Mouse (Mus musculus) leukemia stem cell, adult 10-12 weeks (primary cell): ENCODE measurements around the gene Opcml. TPM values are rescaled to one million over a fixed set of nuclear protein-coding genes. Genes with fewer than 3 reads are reported as not detected.

ENCODE experiments used
- polyA plus RNA-seq: library from polyadenylated mRNA; stranded (reverse); fragments of >175 nt; gene quantifications from 2 replicates; pipeline ENCODE4 v1.2.3, GENCODE M21; 2012; ENCODE audit warnings: low replicate concordance

Opcml gene
- not detected in 2 replicates for polyA plus RNA-seq

DNA sequence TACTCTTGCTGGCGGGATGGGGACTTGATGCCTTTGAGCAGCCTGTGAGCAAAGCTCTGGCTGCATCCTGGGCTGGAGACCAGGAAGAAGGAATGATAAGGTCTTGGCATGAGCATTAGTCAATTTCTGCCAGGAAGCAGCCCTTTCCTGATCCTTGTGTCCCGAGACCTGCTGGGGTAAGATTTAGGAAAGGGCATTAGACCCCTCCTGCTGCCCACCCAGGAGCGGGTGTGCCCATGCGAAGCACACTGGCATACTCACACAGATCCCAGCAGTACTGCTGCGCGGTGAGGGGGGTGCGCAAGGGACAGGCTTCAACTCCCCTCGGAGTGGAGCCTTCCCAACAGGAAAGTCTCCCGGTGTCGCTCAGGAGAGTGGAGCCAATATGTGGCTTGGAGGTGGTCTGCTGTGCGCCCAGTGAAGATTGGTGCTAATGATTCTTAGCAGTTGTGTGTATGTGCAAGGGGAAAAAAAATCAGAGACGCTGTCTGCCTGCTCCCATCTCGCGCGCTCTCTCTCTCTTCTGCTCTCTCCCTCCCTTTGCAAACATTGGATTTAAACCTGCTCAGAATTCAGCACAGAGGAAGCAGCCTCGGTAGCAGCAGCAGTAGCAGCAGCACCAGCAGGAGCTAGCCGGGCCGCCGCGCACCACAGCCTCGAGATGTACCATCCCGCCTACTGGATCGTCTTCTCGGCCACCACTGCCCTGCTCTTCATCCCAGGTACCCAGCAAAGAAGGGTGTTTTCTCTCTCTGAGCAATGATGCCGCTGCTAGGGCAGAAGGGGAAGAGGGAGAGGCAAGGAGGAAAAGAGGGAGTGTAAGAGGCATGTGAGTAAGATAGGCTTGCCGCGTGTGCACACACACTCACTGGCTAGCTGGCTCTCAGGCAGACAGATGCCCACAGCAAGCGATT lies at the start of gene Opcml:
TSS of gene Opcml (plus strand) at position 51 of the 914 bp plus-strand sequence.

